Mouse (Mus musculus): Measurements from ENCODE around the gene Rngtt.

DNA sequence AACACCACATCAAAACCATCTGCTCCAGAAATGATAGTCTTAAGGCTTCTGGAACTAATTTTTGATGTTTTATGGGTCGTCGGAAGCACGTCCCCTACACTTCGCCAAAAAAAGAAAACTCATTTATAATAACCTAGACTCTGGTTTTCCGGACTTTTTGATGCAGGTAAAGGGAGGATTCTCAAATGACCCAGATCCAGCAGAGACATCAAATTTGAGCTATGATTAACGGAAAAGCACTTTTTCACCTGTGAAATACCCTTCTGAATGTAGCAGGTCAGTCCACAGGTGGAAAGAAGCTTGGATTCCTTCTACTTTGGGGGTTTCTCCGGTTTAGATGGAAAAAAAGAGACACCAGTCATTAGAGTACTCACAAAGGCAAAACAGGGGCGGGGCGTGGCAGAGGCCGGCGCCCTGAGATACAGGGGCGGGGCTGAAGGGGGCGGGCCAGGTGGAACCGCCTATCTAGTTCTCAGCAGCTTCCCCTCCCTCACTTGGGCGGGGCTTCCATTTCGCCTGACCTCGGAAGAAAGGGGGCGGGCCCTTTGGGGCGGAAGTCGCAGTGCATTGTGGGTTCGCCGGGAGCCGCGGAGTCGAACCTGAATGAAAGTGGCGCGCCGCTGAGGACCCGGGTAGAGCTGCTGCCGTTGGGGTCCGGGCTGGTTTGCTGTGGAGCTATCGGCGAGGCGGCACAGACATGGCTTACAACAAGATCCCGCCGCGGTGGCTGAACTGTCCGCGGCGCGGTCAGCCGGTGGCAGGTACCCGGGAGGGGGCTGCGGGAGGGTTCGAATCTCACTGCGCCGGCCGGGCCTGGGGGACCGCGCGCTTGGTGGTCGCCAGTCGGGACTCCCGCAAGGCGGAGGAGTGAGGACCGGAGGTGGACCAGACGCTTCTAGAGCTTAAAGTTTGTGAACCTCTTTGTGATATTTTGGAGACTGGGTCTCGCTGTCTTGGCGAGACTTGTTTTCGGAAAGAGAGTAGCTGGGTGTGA, at the start of gene Rngtt:
- no peak for TF ChIP-seq CTCF (IDR thresholded peaks at IDR 0.05; ENCODE audit: extremely low read depth, insufficient read depth, low read length)
- peak; percentile 45; the same call in 1 of the 2 replicates for TF ChIP-seq POLR2A (IDR thresholded peaks at IDR 0.05; ENCODE audit: extremely low read depth, insufficient read depth, low read length)

All from cortical plate, adult 2 months (tissue).